Mouse (Mus musculus): ENCODE measurements around the gene Cyp2e1. TPM values are rescaled to one million over a fixed set of nuclear protein-coding genes. Genes with fewer than 3 reads are reported as not detected.

The Cyp2e1 gene
- polyA plus RNA-seq, 1 experiment from 2014 or later, result not detected

DNA sequence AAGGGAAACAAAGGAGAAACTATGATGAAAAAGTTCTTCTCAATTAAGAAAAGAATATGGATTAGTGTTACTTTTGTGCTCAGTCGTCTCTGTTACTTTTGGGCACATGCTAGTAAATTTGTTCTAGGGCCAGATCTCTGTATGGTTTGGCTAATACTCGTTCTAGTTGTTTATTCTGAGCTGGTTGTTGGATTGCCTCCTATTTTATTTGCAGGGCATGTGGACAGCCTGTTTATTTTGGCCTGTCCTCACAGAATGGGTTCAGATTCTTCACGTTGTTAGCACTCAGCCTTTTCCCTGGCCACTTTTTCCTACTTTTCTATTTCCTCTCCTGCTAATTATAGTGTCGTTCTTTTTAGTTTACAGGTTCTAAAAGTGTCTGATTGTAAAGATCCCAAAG, 30.0 kb downstream of the Cyp2e1 start:
- H3K27ac ChIP-seq (ENCODE audit: low read depth, low read length), result no peak overlapping the region
- H3K4me1 ChIP-seq (ENCODE audit: control insufficient read depth, insufficient read depth, low read length), result no peaks in the 10 kb centered on the region
- DNase-seq (ENCODE audit: low spot score), result no peak
- no peak for ATAC-seq (ENCODE audit: insufficient read depth, low FRiP score, low TSS enrichment)
- H3K36me3 ChIP-seq (ENCODE audit: control insufficient read depth, insufficient read depth, low read length), result no peaks in the 10 kb centered on the region
- H3K4me2 ChIP-seq (ENCODE audit: low read depth), result no peak overlapping the region
- H3K4me3 ChIP-seq (ENCODE audit: low read depth, low read length), result no peak overlapping the region
- H3K27me3 ChIP-seq (ENCODE audit: control insufficient read depth, insufficient read depth, low read length), result no peaks in the 10 kb centered on the region
- no peaks in the 10 kb centered on the region for H3K9me3 ChIP-seq (ENCODE audit: control insufficient read depth, low read length)
- no peak overlapping the region for H3K9ac ChIP-seq (ENCODE audit: low read length)
- 81% methylated on average over 4 of the region's 4 CpGs for WGBS

DNA sequence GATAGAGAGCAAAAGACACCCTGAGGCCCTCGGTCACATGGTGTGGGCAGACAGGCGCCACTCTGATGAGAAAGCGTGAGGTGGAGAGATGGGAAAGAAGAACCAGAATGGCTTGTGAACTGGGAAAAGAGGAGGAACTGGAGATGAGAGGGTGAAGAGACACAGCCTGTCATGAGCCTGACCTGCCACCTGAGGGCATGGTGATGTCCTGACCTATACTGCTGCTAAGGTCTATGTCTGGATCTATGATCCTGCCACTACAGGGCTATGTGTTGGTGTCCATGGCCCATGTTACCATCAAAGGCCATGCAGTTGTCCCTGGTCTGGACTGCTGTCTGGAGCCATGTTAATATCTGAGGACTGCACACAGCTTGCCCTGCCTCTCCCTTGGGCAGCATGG, 34.1 kb downstream of the Cyp2e1 start:
- H3K4me1 ChIP-seq (ENCODE audit: control insufficient read depth, insufficient read depth, low read length), result no peaks in the 10 kb centered on the region
- ATAC-seq (ENCODE audit: insufficient read depth, low FRiP score, low TSS enrichment) (no peak), DNase-seq (ENCODE audit: low spot score) (no peak)
- H3K27me3 ChIP-seq (ENCODE audit: control insufficient read depth, insufficient read depth, low read length), result no peaks in the 10 kb centered on the region
- H3K9ac ChIP-seq (ENCODE audit: low read length), result no peak overlapping the region
- H3K36me3 ChIP-seq (ENCODE audit: control insufficient read depth, insufficient read depth, low read length), result no peaks in the 10 kb centered on the region
- no peaks in the 10 kb centered on the region for H3K9me3 ChIP-seq (ENCODE audit: control insufficient read depth, low read length)
- no peak overlapping the region for H3K27ac ChIP-seq (ENCODE audit: low read depth, low read length)
- H3K4me2 ChIP-seq (ENCODE audit: low read depth), result no peak overlapping the region
- 87% methylated on average over 3 of the region's 3 CpGs for WGBS
- H3K4me3 ChIP-seq (ENCODE audit: low read depth, low read length), result no peak overlapping the region

GRCm38 (mm10) chr7:140798212-140798611, 34.7 kb downstream of the Cyp2e1 start:
- no peaks in the 10 kb centered on the region for H3K27me3 ChIP-seq (ENCODE audit: control insufficient read depth, insufficient read depth, low read length)
- no peaks in the 10 kb centered on the region for H3K9me3 ChIP-seq (ENCODE audit: control insufficient read depth, low read length)
- no peak overlapping the region for H3K9ac ChIP-seq (ENCODE audit: low read length)
- H3K36me3 ChIP-seq (ENCODE audit: control insufficient read depth, insufficient read depth, low read length), result no peaks in the 10 kb centered on the region
- 74% methylated on average over 2 of the region's 2 CpGs for WGBS
- no peaks in the 10 kb centered on the region for H3K4me1 ChIP-seq (ENCODE audit: control insufficient read depth, insufficient read depth, low read length)
- H3K4me3 ChIP-seq (ENCODE audit: low read depth, low read length), result no peak overlapping the region
- ATAC-seq (ENCODE audit: insufficient read depth, low FRiP score, low TSS enrichment), result no peak
- no peak overlapping the region for H3K4me2 ChIP-seq (ENCODE audit: low read depth)
- DNase-seq (ENCODE audit: low spot score), result no peak
- no peak overlapping the region for H3K27ac ChIP-seq (ENCODE audit: low read depth, low read length)

DNA sequence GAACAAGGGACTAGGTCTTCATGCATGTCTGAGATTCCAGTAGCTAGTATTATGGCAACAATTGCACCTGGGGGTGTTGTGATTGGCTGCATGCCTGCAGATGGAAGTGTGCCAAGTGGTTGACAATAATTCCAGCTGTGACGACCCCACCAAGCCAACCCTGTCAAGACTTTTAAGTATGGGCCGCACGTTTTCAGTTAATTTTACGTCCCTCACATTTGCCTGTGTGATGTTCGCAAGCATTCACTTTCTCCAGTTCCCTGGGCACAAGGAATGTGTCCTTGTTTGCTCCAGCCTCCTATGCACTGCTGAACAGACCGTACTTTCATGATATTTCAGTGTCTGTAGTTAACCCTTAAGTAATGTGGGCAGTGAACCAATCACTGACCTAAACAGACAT, 39.1 kb downstream of the Cyp2e1 start:
- Histone ChIP-seq H3K9ac (ENCODE audit: low read length) (no peak overlapping the region), H3K27ac (ENCODE audit: low read depth, low read length) (no peak overlapping the region), H3K27me3 (ENCODE audit: control insufficient read depth, insufficient read depth, low read length) (no peaks in the 10 kb centered on the region), H3K4me2 (ENCODE audit: low read depth) (no peak overlapping the region), H3K9me3 (ENCODE audit: control insufficient read depth, low read length) (no peaks in the 10 kb centered on the region), H3K36me3 (ENCODE audit: control insufficient read depth, insufficient read depth, low read length) (no peaks in the 10 kb centered on the region), H3K4me3 (ENCODE audit: low read depth, low read length) (no peak overlapping the region), H3K4me1 (ENCODE audit: control insufficient read depth, insufficient read depth, low read length) (no peaks in the 10 kb centered on the region)
- WGBS, result 81% methylated on average over 6 of the region's 6 CpGs
- DNase-seq (ENCODE audit: low spot score) (no peak), ATAC-seq (ENCODE audit: insufficient read depth, low FRiP score, low TSS enrichment) (no peak)

- H3K4me3 ChIP-seq (ENCODE audit: low read depth, low read length), result no peak overlapping the region
- H3K36me3 ChIP-seq (ENCODE audit: control insufficient read depth, insufficient read depth, low read length), result no peaks in the 10 kb centered on the region
- H3K9ac ChIP-seq (ENCODE audit: low read length), result no peak overlapping the region
- no peaks in the 10 kb centered on the region for H3K27me3 ChIP-seq (ENCODE audit: control insufficient read depth, insufficient read depth, low read length)
- DNase-seq (ENCODE audit: low spot score) (peak; percentile 13), ATAC-seq (ENCODE audit: insufficient read depth, low FRiP score, low TSS enrichment) (no peak)
- 17% methylated on average over 1 of the region's 1 CpGs for WGBS
- no peaks in the 10 kb centered on the region for H3K9me3 ChIP-seq (ENCODE audit: control insufficient read depth, low read length)
- H3K27ac ChIP-seq (ENCODE audit: low read depth, low read length), result no peak overlapping the region
- H3K4me1 ChIP-seq (ENCODE audit: control insufficient read depth, insufficient read depth, low read length), result no peaks in the 10 kb centered on the region
- no peak overlapping the region for H3K4me2 ChIP-seq (ENCODE audit: low read depth)
Measured at GRCm38 (mm10) chr7:140805704-140806103, 42.2 kb downstream of the Cyp2e1 start.

DNA sequence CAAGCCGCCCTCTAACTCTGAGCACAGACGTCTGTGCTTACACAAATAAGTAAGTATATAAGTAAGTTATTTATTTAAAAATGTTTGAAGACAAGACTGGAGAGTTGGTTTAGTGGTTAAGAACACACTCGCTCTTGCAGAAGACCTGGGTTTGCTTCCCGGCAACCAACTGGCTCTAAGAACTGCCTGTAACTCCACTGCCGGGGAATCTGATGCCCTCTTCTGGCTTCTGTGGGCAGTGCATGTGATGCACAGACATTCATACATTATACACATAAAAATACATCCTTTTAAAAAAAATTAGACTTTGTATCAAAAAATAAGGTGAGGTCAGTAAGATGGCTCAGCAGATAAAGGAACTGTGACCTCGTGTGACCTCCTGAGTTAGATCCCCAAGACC, 47.0 kb downstream of the Cyp2e1 start:
- Histone ChIP-seq H3K4me3 (ENCODE audit: low read depth, low read length) (no peak overlapping the region), H3K9me3 (ENCODE audit: control insufficient read depth, low read length) (no peaks in the 10 kb centered on the region), H3K9ac (ENCODE audit: low read length) (no peak overlapping the region), H3K27ac (ENCODE audit: low read depth, low read length) (no peak overlapping the region), H3K4me2 (ENCODE audit: low read depth) (no peak overlapping the region), H3K27me3 (ENCODE audit: control insufficient read depth, insufficient read depth, low read length) (no peaks in the 10 kb centered on the region), H3K36me3 (ENCODE audit: control insufficient read depth, insufficient read depth, low read length) (no peaks in the 10 kb centered on the region), H3K4me1 (ENCODE audit: control insufficient read depth, insufficient read depth, low read length) (no peaks in the 10 kb centered on the region)
- WGBS, result 91% methylated on average over 6 of the region's 6 CpGs
- ATAC-seq (ENCODE audit: insufficient read depth, low FRiP score, low TSS enrichment) (no peak), DNase-seq (ENCODE audit: low spot score) (no peak)

DNA sequence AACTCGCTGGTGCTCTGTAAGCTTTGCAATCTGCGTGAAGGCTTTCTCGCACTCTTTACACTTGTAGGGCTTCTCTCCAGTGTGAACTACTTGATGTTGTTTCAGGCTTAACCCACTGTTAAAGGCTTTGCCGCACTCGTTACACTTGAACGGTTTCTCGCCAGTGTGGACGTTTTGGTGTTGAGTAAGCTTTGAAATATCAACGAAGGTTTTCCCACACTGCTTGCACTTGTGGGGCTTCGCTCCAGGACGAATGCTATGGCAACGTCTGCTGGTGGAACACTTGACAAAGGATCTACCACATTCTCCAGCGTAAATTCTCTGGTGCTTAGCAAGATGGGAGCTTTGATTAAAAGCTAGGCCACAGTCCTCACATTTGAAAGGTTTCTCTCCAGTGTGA, 48.2 kb downstream of the Cyp2e1 start:
- H3K27me3 ChIP-seq (ENCODE audit: control insufficient read depth, insufficient read depth, low read length), result no peaks in the 10 kb centered on the region
- H3K4me3 ChIP-seq (ENCODE audit: low read depth, low read length), result no peak overlapping the region
- H3K9ac ChIP-seq (ENCODE audit: low read length), result no peak overlapping the region
- no peak overlapping the region for H3K27ac ChIP-seq (ENCODE audit: low read depth, low read length)
- H3K9me3 ChIP-seq (ENCODE audit: control insufficient read depth, low read length), result no peaks in the 10 kb centered on the region
- H3K4me2 ChIP-seq (ENCODE audit: low read depth), result no peak overlapping the region
- no peak for DNase-seq (ENCODE audit: low spot score)
- H3K4me1 ChIP-seq (ENCODE audit: control insufficient read depth, insufficient read depth, low read length), result no peaks in the 10 kb centered on the region
- ATAC-seq (ENCODE audit: insufficient read depth, low FRiP score, low TSS enrichment), result no peak
- 90% methylated on average over 13 of the region's 13 CpGs for WGBS
- no peaks in the 10 kb centered on the region for H3K36me3 ChIP-seq (ENCODE audit: control insufficient read depth, insufficient read depth, low read length)

DNA sequence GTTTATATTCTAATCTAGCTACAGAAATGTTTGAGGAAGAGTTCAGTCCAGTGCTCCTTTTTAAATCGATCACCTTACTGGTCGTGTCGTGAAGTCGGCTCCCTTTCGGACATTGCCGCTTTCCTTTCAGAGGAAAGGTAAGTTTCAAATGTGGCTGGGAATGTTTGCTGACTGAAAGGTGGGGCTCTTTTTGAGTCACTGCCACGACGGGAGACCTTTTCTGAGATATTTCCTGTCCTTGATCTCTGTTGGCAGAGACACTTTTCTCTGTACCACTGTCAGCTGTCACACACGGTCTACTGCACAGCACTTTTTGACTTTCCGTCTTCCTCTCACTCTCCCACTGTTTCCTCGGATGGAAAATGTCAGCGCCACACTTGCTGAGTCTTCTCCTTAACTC, 49.3 kb downstream of the Cyp2e1 start:
- ATAC-seq (ENCODE audit: insufficient read depth, low FRiP score, low TSS enrichment), result no peak
- no peak overlapping the region for H3K27ac ChIP-seq (ENCODE audit: low read depth, low read length)
- H3K9me3 ChIP-seq (ENCODE audit: control insufficient read depth, low read length), result no peaks in the 10 kb centered on the region
- H3K36me3 ChIP-seq (ENCODE audit: control insufficient read depth, insufficient read depth, low read length), result no peaks in the 10 kb centered on the region
- no peak overlapping the region for H3K9ac ChIP-seq (ENCODE audit: low read length)
- DNase-seq (ENCODE audit: low spot score), result no peak
- no peaks in the 10 kb centered on the region for H3K27me3 ChIP-seq (ENCODE audit: control insufficient read depth, insufficient read depth, low read length)
- no peak overlapping the region for H3K4me3 ChIP-seq (ENCODE audit: low read depth, low read length)
- no peak overlapping the region for H3K4me2 ChIP-seq (ENCODE audit: low read depth)
- no peaks in the 10 kb centered on the region for H3K4me1 ChIP-seq (ENCODE audit: control insufficient read depth, insufficient read depth, low read length)
- 91% methylated on average over 12 of the region's 12 CpGs for WGBS

GRCm38 (mm10) chr7:140820173-140820572, 56.6 kb downstream of the Cyp2e1 start:
- Histone ChIP-seq H3K9ac (ENCODE audit: low read length) (no peak overlapping the region), H3K36me3 (ENCODE audit: control insufficient read depth, insufficient read depth, low read length) (no peaks in the 10 kb centered on the region), H3K27ac (ENCODE audit: low read depth, low read length) (no peak overlapping the region), H3K9me3 (ENCODE audit: control insufficient read depth, low read length) (no peaks in the 10 kb centered on the region), H3K4me1 (ENCODE audit: control insufficient read depth, insufficient read depth, low read length) (no peaks in the 10 kb centered on the region), H3K27me3 (ENCODE audit: control insufficient read depth, insufficient read depth, low read length) (no peaks in the 10 kb centered on the region), H3K4me3 (ENCODE audit: low read depth, low read length) (no peak overlapping the region), H3K4me2 (ENCODE audit: low read depth) (no peak overlapping the region)
- 86% methylated on average over 4 of the region's 4 CpGs for WGBS
- DNase-seq (ENCODE audit: low spot score), result no peak
- no peak for ATAC-seq (ENCODE audit: insufficient read depth, low FRiP score, low TSS enrichment)
